Mouse (Mus musculus): ENCODE data around the gene Smu1. TPM values are rescaled to one million over a fixed set of nuclear protein-coding genes. Genes with fewer than 3 reads are reported as not detected.

Smu1 gene
- polyA plus RNA-seq, 1 experiment from 2014 or later, result 119 TPM

GRCm38 (mm10) chr4:40776416-40776815 lies 18.7 kb upstream of the Smu1 start:
- H3K4me1 ChIP-seq (ENCODE audit: control insufficient read depth, insufficient read depth, low read depth, low read length), result peaks cover 4% of the 10 kb centered on the region; the same call in 1 of the 2 replicates
- 0 out of 2 replicates have a peak, but pooled peaks cover 3% of the 10 kb centered on the region for H3K27me3 ChIP-seq (replicated peaks; ENCODE audit: control insufficient read depth, insufficient read depth, low read length)
- no peaks in the 10 kb centered on the region for H3K36me3 ChIP-seq (ENCODE audit: control insufficient read depth, insufficient read depth, low read length)
- 79% methylated on average over 4 of the region's 4 CpGs for WGBS
- H3K4me3 ChIP-seq (ENCODE audit: low read length), result no peak overlapping the region
- ATAC-seq, result no peak
- H3K9ac ChIP-seq (ENCODE audit: low read depth, low read length), result no peak overlapping the region
- H3K27ac ChIP-seq (ENCODE audit: low read depth, low read length), result no peak overlapping the region
- no peaks in the 10 kb centered on the region for H3K9me3 ChIP-seq (ENCODE audit: control insufficient read depth, low read length)
- H3K4me2 ChIP-seq (ENCODE audit: low read length), result no peak overlapping the region

GRCm38 (mm10) chr4:40774279-40775259 lies 16.8 kb upstream of the Smu1 start:
- Histone ChIP-seq H3K27ac (ENCODE audit: low read depth, low read length) (no peak overlapping the region), H3K9ac (ENCODE audit: low read depth, low read length) (no peak overlapping the region; the same call in 1 of the 2 replicates), H3K4me2 (ENCODE audit: low read length) (peak overlapping the region; percentile 49), H3K27me3 (replicated peaks; ENCODE audit: control insufficient read depth, insufficient read depth, low read length) (0 out of 2 replicates have a peak, but pooled peaks cover 3% of the 10 kb centered on the region), H3K4me1 (ENCODE audit: control insufficient read depth, insufficient read depth, low read depth, low read length) (peaks cover 4% of the 10 kb centered on the region; the same call in 1 of the 2 replicates), H3K9me3 (ENCODE audit: control insufficient read depth, low read length) (no peaks in the 10 kb centered on the region), H3K4me3 (ENCODE audit: low read length) (peak overlapping the region; percentile 12; the same call in 1 of the 2 replicates), H3K36me3 (ENCODE audit: control insufficient read depth, insufficient read depth, low read length) (no peaks in the 10 kb centered on the region)
- peak; percentile 66 for ATAC-seq
- 25% methylated on average over 12 of the region's 12 CpGs for WGBS

GRCm38 (mm10) chr4:40759876-40760275 lies 2.2 kb upstream of the Smu1 start:
- 60% methylated on average over 5 of the region's 5 CpGs for WGBS
- peaks cover 4% of the 10 kb centered on the region for H3K36me3 ChIP-seq (ENCODE audit: control insufficient read depth, insufficient read depth, low read length)
- H3K27me3 ChIP-seq (replicated peaks; ENCODE audit: control insufficient read depth, insufficient read depth, low read length), result no peaks in the 10 kb centered on the region
- ATAC-seq, result no peak
- H3K4me2 ChIP-seq (ENCODE audit: low read length), result no peak overlapping the region
- H3K27ac ChIP-seq (ENCODE audit: low read depth, low read length), result no peak overlapping the region
- H3K9ac ChIP-seq (ENCODE audit: low read depth, low read length), result no peak overlapping the region
- H3K4me1 ChIP-seq (ENCODE audit: control insufficient read depth, insufficient read depth, low read depth, low read length), result peaks cover 6% of the 10 kb centered on the region
- no peaks in the 10 kb centered on the region for H3K9me3 ChIP-seq (ENCODE audit: control insufficient read depth, low read length)
- no peak overlapping the region for H3K4me3 ChIP-seq (ENCODE audit: low read length)

GRCm38 (mm10) chr4:40757157-40757779 lies 455 bp downstream of the Smu1 start:
- no peaks in the 10 kb centered on the region for H3K27me3 ChIP-seq (replicated peaks; ENCODE audit: control insufficient read depth, insufficient read depth, low read length)
- H3K27ac ChIP-seq (ENCODE audit: low read depth, low read length), result no peak overlapping the region
- peak overlapping the region; percentile 81 for H3K9ac ChIP-seq (ENCODE audit: low read depth, low read length)
- peaks cover 6% of the 10 kb centered on the region for H3K4me1 ChIP-seq (ENCODE audit: control insufficient read depth, insufficient read depth, low read depth, low read length)
- peak overlapping the region; percentile 72 for H3K4me3 ChIP-seq (ENCODE audit: low read length)
- peaks cover 23% of the 10 kb centered on the region for H3K36me3 ChIP-seq (ENCODE audit: control insufficient read depth, insufficient read depth, low read length)
- WGBS, result under 1% methylated on average over 38 of the region's 39 CpGs
- peak; percentile 87 for ATAC-seq
- H3K9me3 ChIP-seq (ENCODE audit: control insufficient read depth, low read length), result no peaks in the 10 kb centered on the region
- H3K4me2 ChIP-seq (ENCODE audit: low read length), result peak overlapping the region; percentile 88

DNA sequence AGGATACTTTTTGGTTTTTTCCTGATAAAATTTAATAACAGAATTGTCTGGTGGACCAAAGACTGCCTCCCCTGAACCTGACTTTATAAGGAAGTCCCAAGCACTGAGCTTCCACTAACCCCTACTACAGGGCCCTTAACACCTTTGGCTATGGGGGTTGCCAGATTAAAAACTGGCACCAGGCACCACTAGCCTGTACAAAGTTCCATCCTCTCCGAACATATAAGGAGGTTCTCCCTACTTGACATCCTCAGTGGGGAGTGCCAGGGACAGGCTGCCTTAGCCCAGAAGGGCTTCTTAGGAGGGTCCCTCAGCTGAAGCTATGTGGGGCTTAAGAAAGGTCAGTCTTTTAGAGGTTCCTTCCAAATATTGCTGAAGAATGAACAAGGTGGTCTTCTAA lies 22.4 kb downstream of the Smu1 start:
- Histone ChIP-seq H3K9me3 (ENCODE audit: control insufficient read depth, low read length) (no peaks in the 10 kb centered on the region), H3K36me3 (ENCODE audit: control insufficient read depth, insufficient read depth, low read length) (peaks cover 40% of the 10 kb centered on the region), H3K4me2 (ENCODE audit: low read length) (no peak overlapping the region), H3K27ac (ENCODE audit: low read depth, low read length) (no peak overlapping the region), H3K4me1 (ENCODE audit: control insufficient read depth, insufficient read depth, low read depth, low read length) (no peaks in the 10 kb centered on the region), H3K9ac (ENCODE audit: low read depth, low read length) (no peak overlapping the region), H3K27me3 (replicated peaks; ENCODE audit: control insufficient read depth, insufficient read depth, low read length) (no peaks in the 10 kb centered on the region), H3K4me3 (ENCODE audit: low read length) (no peak overlapping the region)
- peak; percentile 40; the same call in 1 of the 2 replicates for ATAC-seq
- WGBS, result 67% methylated on average over 1 of the region's 1 CpGs

GRCm38 (mm10) chr4:40731262-40731661 lies 26.5 kb downstream of the Smu1 start:
- no peak overlapping the region for H3K4me3 ChIP-seq (ENCODE audit: low read length)
- peaks cover 2% of the 10 kb centered on the region; the same call in 1 of the 2 replicates for H3K4me1 ChIP-seq (ENCODE audit: control insufficient read depth, insufficient read depth, low read depth, low read length)
- H3K36me3 ChIP-seq (ENCODE audit: control insufficient read depth, insufficient read depth, low read length), result peaks cover 48% of the 10 kb centered on the region
- H3K27me3 ChIP-seq (replicated peaks; ENCODE audit: control insufficient read depth, insufficient read depth, low read length), result no peaks in the 10 kb centered on the region
- H3K27ac ChIP-seq (ENCODE audit: low read depth, low read length), result no peak overlapping the region
- ATAC-seq, result no peak
- H3K4me2 ChIP-seq (ENCODE audit: low read length), result no peak overlapping the region
- no peaks in the 10 kb centered on the region for H3K9me3 ChIP-seq (ENCODE audit: control insufficient read depth, low read length)
- no peak overlapping the region for H3K9ac ChIP-seq (ENCODE audit: low read depth, low read length)

GRCm38 (mm10) chr4:40727247-40727646 lies 30.5 kb downstream of the Smu1 start:
- 84% methylated on average over 1 of the region's 1 CpGs for WGBS

DNA sequence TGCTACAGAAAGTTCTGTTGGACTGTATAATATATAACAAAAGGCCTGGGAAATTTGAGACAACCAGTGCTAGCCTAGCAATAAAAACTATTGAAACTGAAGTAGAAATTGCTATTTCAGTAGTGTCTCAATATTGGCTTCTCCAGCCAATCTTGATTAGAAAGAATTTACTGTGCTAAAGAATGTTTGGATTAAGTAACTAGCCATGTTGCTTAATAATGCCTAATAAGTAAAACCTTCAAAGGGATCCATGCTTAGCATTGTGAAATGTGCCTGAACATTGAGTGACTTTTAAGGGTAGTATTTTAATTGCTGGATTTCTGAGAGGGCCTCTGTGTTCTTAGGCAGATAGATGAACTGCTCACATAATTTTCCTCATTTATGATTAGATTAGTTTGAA lies 32.2 kb downstream of the Smu1 start:
- no peaks in the 10 kb centered on the region for H3K27me3 ChIP-seq (replicated peaks; ENCODE audit: control insufficient read depth, insufficient read depth, low read length)
- no peak for ATAC-seq
- H3K9ac ChIP-seq (ENCODE audit: low read depth, low read length), result no peak overlapping the region
- no peaks in the 10 kb centered on the region for H3K9me3 ChIP-seq (ENCODE audit: control insufficient read depth, low read length)
- H3K36me3 ChIP-seq (ENCODE audit: control insufficient read depth, insufficient read depth, low read length), result peaks cover 31% of the 10 kb centered on the region
- H3K4me1 ChIP-seq (ENCODE audit: control insufficient read depth, insufficient read depth, low read depth, low read length), result peaks cover 31% of the 10 kb centered on the region
- H3K4me2 ChIP-seq (ENCODE audit: low read length), result peak overlapping the region; percentile 86; the same call in 1 of the 2 replicates
- H3K27ac ChIP-seq (ENCODE audit: low read depth, low read length), result no peak overlapping the region
- H3K4me3 ChIP-seq (ENCODE audit: low read length), result no peak overlapping the region

More at GRCm38 (mm10) chr4:40727247-40727646, 30.5 kb downstream of the Smu1 start:
- Histone ChIP-seq H3K4me1 (ENCODE audit: control insufficient read depth, insufficient read depth, low read depth, low read length) (peaks cover 25% of the 10 kb centered on the region), H3K4me3 (ENCODE audit: low read length) (no peak overlapping the region), H3K27me3 (replicated peaks; ENCODE audit: control insufficient read depth, insufficient read depth, low read length) (no peaks in the 10 kb centered on the region), H3K36me3 (ENCODE audit: control insufficient read depth, insufficient read depth, low read length) (peaks cover 43% of the 10 kb centered on the region), H3K9ac (ENCODE audit: low read depth, low read length) (no peak overlapping the region), H3K27ac (ENCODE audit: low read depth, low read length) (no peak overlapping the region), H3K9me3 (ENCODE audit: control insufficient read depth, low read length) (no peaks in the 10 kb centered on the region), H3K4me2 (ENCODE audit: low read length) (no peak overlapping the region)
- no peak for ATAC-seq

DNA sequence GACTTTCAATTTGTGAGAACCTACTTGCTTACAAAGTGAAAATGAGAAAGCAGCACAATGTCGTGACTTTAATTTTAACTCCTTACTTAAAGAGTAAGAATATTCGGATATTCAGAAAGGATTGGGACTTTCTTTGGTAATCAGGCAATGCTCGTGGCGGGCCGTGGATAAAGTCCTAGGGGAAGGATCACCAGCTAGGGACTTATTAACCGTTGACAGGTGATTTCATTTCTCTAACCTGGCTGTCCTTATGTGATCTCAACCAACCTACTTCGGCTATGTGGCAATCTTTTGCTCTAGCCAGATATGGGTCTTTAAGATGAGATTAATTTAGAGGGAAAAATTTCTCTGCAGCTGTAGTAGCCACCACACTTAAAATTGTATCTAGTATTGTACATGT lies 32.6 kb downstream of the Smu1 start:
- peak overlapping the region; percentile 22; the same call in 1 of the 2 replicates for H3K4me3 ChIP-seq (ENCODE audit: low read length)

More for the DNA sequence above, 32.6 kb downstream of the Smu1 start:
- Histone ChIP-seq H3K4me2 (ENCODE audit: low read length) (peak overlapping the region; percentile 86), H3K27me3 (replicated peaks; ENCODE audit: control insufficient read depth, insufficient read depth, low read length) (no peaks in the 10 kb centered on the region), H3K9ac (ENCODE audit: low read depth, low read length) (no peak overlapping the region), H3K9me3 (ENCODE audit: control insufficient read depth, low read length) (no peaks in the 10 kb centered on the region), H3K27ac (ENCODE audit: low read depth, low read length) (no peak overlapping the region), H3K4me1 (ENCODE audit: control insufficient read depth, insufficient read depth, low read depth, low read length) (peaks cover 31% of the 10 kb centered on the region), H3K36me3 (ENCODE audit: control insufficient read depth, insufficient read depth, low read length) (peaks cover 31% of the 10 kb centered on the region)
- ATAC-seq, result no peak
- WGBS, result 80% methylated on average over 7 of the region's 7 CpGs
